Mouse (Mus musculus) cortical plate, adult 2 months (tissue): ENCODE measurements around the gene Rbms2. TPM values are rescaled to one million over a fixed set of nuclear protein-coding genes. Genes with fewer than 3 reads are reported as not detected.
"Not testable (repeated sequence)": the region's sequence is repeated elsewhere in the genome, so short reads cannot be mapped to it uniquely, and the experiment has no call there.

Experiments used
- H3K27ac ChIP-seq: fragments of 200-500 bp; 2 replicates; pipeline ENCODE4 v1.5.1; 2012; ENCODE audit warnings: low read length, control low read depth, inconsistent platforms; ENCODE audit not compliant: insufficient read depth
- H3K4me1 ChIP-seq: fragments of 200-500 bp; 2 replicates; pipeline ENCODE4 v1.6.1; 2011; ENCODE audit warnings: low read length; ENCODE audit not compliant: control insufficient read depth, insufficient read depth
- H3K4me3 ChIP-seq: fragments of 200-500 bp; 2 replicates; pipeline ENCODE4 v1.5.1; 2011; ENCODE audit warnings: mild to moderate bottlenecking, low read length, control low read depth; ENCODE audit not compliant: insufficient read depth
- CTCF ChIP-seq: fragments of 200-500 bp; IDR thresholded peaks from 2 replicates; pipeline ENCODE4 v1.5.1; 2011; ENCODE audit warnings: mild to moderate bottlenecking, control low read depth, low read length; ENCODE audit not compliant: insufficient read depth; ENCODE audit errors: extremely low read depth
- POLR2A ChIP-seq: fragments of 200-500 bp; IDR thresholded peaks from 2 replicates; pipeline ENCODE4 v1.6.1; 2011; ENCODE audit warnings: mild to moderate bottlenecking, low read length, control low read depth; ENCODE audit not compliant: insufficient read depth; ENCODE audit errors: extremely low read depth
- polyA plus RNA-seq: library from polyadenylated mRNA; depleted of rRNA; stranded (reverse); fragments of >200 nt; gene quantifications from 2 replicates; pipeline ENCODE4 v1.2.3, GENCODE M21; 2012

Gene Rbms2
- polyA plus RNA-seq, 1 experiment = 16.9 TPM

- H3K4me1 ChIP-seq = peaks cover 11% of the 10 kb centered on the region
- H3K27ac ChIP-seq = no peak overlapping the region
- TF ChIP-seq CTCF (no peak), POLR2A (no peak)
- peak overlapping the region; percentile 72; the same call in 1 of the 2 replicates for H3K4me3 ChIP-seq
Observed at GRCm38 (mm10) chr10:128094340-128094968, 85.6 kb downstream of the Rbms2 start.

DNA sequence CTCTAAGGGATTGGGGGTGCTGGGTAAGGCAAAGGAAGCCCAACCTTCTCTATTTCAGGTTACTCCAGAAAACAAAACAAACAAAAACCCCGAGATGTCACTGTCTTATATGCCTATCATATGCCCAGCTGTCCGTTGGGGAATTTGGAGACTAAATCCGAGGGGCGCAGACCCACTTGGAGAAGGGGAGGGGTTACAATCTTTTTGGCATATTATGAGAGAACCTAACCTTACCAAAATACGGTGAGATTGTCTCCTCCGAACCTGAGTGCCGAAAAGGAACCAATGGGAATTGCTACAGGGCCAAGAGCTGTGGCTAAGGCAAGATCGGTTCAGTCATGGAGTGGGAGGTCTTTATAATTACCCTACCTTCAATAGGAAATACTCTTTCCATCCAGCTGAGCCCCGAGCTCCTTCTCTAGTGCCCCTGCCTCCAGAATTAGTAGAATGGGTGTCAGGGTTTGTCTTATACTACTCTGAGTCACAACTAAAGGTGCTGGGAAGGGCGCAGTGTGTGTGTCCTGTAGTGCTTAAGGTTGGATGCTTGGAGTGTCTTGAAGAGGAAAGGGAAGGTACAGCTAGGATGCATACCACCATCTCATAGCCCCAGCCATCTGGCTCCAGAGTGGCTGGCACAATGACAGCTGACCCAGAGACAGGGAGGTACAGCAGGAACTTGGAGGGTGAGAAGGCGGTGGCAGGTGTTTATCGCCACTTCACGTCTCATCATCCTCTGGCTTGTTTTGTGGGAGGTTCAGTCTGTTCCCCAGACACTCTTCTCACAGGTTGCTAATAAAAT, 86.4 kb downstream of the Rbms2 start:
- Histone ChIP-seq H3K27ac (peak overlapping the region; percentile 94), H3K4me1 (peaks cover 11% of the 10 kb centered on the region), H3K4me3 (peak overlapping the region; percentile 72)
- TF ChIP-seq CTCF (no peak), POLR2A (no peak)

DNA sequence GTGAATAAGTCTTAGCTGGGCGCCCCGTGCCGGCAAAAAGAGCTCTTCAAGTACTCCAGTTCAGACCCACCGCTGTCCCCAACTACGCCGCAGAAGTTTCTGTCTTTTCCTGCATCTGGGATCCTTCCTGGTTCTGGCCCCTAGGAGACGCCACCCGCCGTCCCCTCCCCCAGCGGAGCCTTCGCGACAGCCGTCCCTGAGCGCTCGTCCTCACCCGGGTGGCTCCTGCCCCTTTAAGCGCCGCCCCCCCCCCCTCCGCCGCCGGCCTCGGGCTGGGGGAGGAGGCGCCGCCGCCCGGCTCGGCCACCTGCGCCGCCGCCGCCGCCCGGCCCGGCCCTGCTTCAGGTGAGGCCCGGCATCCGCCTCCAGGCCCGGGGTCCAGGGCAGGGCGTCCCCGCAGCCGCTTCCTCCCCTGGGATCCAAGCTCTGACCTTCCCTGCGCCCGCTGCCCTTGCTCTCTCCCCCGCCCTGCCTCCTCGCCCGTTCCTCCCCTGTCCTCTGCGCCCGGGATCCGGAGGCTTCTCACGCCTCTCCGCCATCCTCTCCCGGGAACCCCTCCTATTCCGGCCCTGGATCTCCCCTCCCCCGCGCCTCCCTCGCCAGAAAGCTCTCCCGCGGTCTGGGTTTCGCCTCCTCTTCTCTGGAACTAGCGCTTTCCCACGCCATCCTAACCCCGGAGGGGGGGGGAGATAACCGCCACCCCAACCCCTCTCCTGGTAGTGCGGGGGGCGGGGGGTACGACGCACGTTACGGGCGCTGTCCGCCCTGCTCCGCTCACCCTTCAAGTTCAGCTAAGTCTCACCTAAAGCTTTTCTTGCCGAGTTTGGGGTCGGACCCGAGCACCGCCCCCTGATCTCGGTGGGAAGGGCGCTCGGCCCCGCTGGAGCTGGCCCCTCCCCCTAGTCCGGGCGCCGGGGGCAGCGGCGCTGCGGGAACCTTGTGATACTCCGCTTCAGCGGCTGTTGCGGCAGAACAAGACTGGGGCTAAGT, 87.3 kb downstream of the Rbms2 start:
- TF ChIP-seq CTCF (peak; percentile 32), POLR2A (0 out of 2 replicates have a peak, but pooled peaks have one; percentile 5)
- peak overlapping the region; percentile 94 for H3K27ac ChIP-seq
- H3K4me3 ChIP-seq = peak overlapping the region; percentile 72
- peaks cover 10% of the 10 kb centered on the region for H3K4me1 ChIP-seq

DNA sequence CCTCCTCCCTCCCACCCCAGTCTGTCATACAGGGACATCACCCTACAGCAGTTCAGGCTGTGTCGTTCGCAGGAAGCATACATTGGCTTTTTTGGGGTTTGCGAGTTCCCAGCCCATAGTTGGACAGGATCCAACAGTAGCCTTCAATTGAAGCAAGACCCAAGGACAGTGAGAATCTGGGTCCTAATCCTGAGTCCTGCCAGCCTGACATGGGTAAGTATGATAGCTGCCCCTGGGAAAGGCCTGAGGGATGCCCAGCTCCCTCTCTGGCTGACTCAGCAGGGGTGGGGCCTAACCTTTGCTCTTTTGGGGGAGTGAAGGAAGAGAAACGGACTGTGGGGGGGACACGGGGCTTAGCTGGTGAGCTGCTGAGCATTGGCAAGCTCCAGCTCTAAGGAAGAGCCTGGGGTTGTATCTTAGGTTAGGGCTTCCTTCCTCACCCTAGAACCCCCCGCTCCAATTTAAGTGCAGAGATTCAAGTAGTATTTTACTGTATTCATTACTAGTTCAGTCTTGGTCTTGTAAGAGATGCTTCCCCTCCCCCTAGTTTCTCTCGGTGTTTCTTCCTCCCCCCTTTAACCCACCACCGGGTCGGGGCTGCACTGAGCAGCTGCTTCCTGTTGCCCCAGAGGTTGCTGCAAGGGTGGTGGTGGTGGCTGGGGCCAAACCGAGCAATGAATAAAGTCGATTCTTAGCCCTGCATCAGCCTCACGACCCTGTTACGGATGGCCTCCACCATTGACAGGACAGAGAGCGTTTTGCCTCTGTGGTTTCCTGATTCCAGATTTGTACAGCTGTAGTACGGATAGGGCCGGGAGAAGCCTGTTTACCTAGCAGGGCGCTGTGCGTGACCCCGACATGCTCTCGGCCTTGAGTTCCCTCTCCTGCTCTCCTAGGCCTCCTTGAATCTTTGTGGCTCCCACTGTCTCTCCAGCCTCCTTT, 88.3 kb downstream of the Rbms2 start, which contains the start of gene Baz2a:
Gene Baz2a, plus strand, starts transcription at position 14 of the 942 bp plus-strand sequence.
- TF ChIP-seq POLR2A = 0 out of 2 replicates have a peak, but pooled peaks have one; percentile 20
- no peak for TF ChIP-seq CTCF
- peaks cover 10% of the 10 kb centered on the region for H3K4me1 ChIP-seq
- peak within 1 kb of the TSS; percentile 32; the same call in 1 of the 2 replicates for H3K27ac ChIP-seq
- peak within 1 kb of the TSS; percentile 72 for H3K4me3 ChIP-seq

GRCm38 (mm10) chr10:128090651-128091563, 89.2 kb downstream of the Rbms2 start:
- H3K4me3 ChIP-seq = peak overlapping the region; percentile 72
- H3K27ac ChIP-seq = 0 out of 2 replicates have a peak overlapping the region, but pooled peaks have one; percentile 15
- TF ChIP-seq CTCF = peak; percentile 75
- peak; percentile 42; the same call in 1 of the 2 replicates for TF ChIP-seq POLR2A
- peaks cover 8% of the 10 kb centered on the region for H3K4me1 ChIP-seq

- no peak overlapping the region for H3K4me3 ChIP-seq
- H3K27ac ChIP-seq = no peak overlapping the region
- no peak for TF ChIP-seq POLR2A
- TF ChIP-seq CTCF = no peak
- peaks cover 10% of the 10 kb centered on the region for H3K4me1 ChIP-seq
Observed at GRCm38 (mm10) chr10:128089842-128090241, 90.3 kb downstream of the Rbms2 start.

DNA sequence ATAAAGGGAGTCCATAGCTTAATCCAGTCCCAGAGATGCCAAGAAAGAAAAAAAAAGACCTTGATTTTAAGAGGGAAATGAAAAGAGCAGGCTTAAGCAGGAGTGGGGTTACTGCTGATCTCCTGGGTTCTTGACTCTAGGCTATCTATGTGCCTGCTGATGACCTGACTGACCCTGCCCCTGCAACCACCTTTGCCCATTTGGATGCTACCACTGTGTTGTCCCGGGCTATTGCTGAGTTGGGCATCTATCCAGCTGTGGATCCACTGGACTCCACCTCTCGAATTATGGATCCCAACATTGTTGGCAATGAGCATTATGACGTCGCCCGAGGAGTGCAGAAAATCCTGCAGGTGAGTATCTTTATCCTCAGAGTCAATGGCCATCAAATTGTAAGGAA, 91.9 kb downstream of the Rbms2 start:
- Histone ChIP-seq H3K4me1 (peaks cover 4% of the 10 kb centered on the region; the same call in 1 of the 2 replicates), H3K27ac (no peak overlapping the region), H3K4me3 (no peak overlapping the region)
- TF ChIP-seq POLR2A (no peak), CTCF (no peak)

DNA sequence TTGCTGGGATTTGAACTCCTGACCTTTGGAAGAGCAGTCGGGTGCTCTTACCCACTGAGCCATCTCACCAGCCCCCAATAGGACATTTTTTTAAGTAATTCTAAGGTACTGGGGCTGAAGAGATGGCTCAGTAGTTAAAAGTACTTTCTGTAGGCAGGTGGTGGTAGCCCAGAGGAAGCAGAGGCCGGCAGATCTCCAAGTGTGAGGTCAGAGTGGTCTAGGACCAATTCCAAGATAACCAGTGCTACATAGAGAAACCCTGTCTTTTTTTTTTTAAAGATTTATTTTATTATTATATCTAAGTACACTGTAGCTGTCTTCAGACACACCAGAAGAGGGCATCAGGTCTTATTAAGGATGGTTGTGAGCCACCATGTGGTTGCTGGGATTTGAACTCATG, 92.9 kb downstream of the Rbms2 start:
- not testable (repeated sequence) for H3K4me3 ChIP-seq, H3K4me1 ChIP-seq, H3K27ac ChIP-seq
